26 mouse cellular contexts compared by ENCODE assay signal in genomic region chr11:35704927-35705326, GRCm38 (mm10).
DNase-seq lines count a peak whose midpoint lies in the region; ATAC-seq and TF ChIP-seq lines count a peak whose summit lies in the region.
"Had no signal": no experiment of that assay in that cellular context is flagged by ENCODE, and none has a peak within 500 bp of the region (broad histone marks: within the 10 kb centered on the region; RNA-seq: fewer than 3 reads in every experiment).

No protein-coding gene starts in this region.

- H3K27ac ChIP-seq in hindbrain, postnatal 0 days = no peak overlapping the region
- H3K27ac ChIP-seq in hindbrain, embryonic 13.5 days = no peak overlapping the region
- no peak overlapping the region for H3K27ac ChIP-seq in liver, embryonic 14.5 days
- H3K27ac ChIP-seq in stomach, postnatal 0 days (replicated peaks) = no peak overlapping the region
- H3K27ac ChIP-seq: embryonic facial prominence, embryonic 10.5 days; embryonic facial prominence, embryonic 15.5 days; forebrain, embryonic 12.5 days; kidney, embryonic 15.5 days; limb, embryonic 13.5 days; liver, embryonic 13.5 days; lung, embryonic 15.5 days; midbrain, embryonic 13.5 days; neural tube, embryonic 15.5 days; stomach, embryonic 15.5 days had no signal

- H3K4me3 ChIP-seq in hindbrain, postnatal 0 days (ENCODE audit: low read length) = no peak overlapping the region
- H3K4me3 ChIP-seq in hindbrain, embryonic 13.5 days = no peak overlapping the region
- H3K4me3 ChIP-seq in liver, embryonic 14.5 days (ENCODE audit: insufficient read depth in 1 of 2, low read depth in 2 of 2, low read length in 2 of 2) = no peak overlapping the region
- no peak overlapping the region for H3K4me3 ChIP-seq in E14TG2a.4 (replicated peaks; ENCODE audit: low read length)
- H3K4me3 ChIP-seq in stomach, postnatal 0 days (ENCODE audit: low read depth, low read length) = no peak overlapping the region
- H3K4me3 ChIP-seq: embryonic facial prominence, embryonic 10.5 days; embryonic facial prominence, embryonic 15.5 days; forebrain, embryonic 12.5 days; kidney, embryonic 15.5 days; limb, embryonic 13.5 days; liver, embryonic 13.5 days; lung, embryonic 15.5 days; midbrain, embryonic 13.5 days; neural tube, embryonic 15.5 days; stomach, embryonic 15.5 days had no signal

- no peak for DNase-seq in hindbrain, postnatal 0 days (ENCODE audit: low spot score)
- no peak for DNase-seq in liver, embryonic 14.5 days (ENCODE audit: low read depth in 3 of 3, low spot score in 3 of 3)
- no peak for DNase-seq in liver
- no peak for DNase-seq in stomach, postnatal 0 days (ENCODE audit: low spot score)
- DNase-seq in thymus, adult 18-20 months = no peak
- DNase-seq: adrenal gland, postnatal 10 days; cerebellum, adult 8-10 months; forebrain, postnatal 0 days; heart, postnatal 14 days; kidney, adult 18-20 months; kidney, postnatal 36 days; liver, embryonic 13.5 days; retina, postnatal 1 day; right cerebral cortex, postnatal 25 days; thymus, postnatal 25 days had no signal

- peak; percentile 19; the same call in 1 of the 2 replicates for TF ChIP-seq CTCF in hindbrain, postnatal 0 days (IDR thresholded peaks at IDR 0.05; ENCODE audit: low read depth)
- TF ChIP-seq CTCF in liver, embryonic 14.5 days (IDR thresholded peaks at IDR 0.05; ENCODE audit: low read depth) = peak; percentile 8; the same call in 1 of the 2 replicates
- peak; percentile 51 for TF ChIP-seq CTCF in E14TG2a.4 (conservative IDR thresholded peaks at IDR 0.05; ENCODE audit: low read length)
- TF ChIP-seq CTCF in stomach, postnatal 0 days (IDR thresholded peaks at IDR 0.05; ENCODE audit: low read depth) = peak; percentile 36; the same call in 1 of the 2 replicates

- no peaks in the 10 kb centered on the region for H3K27me3 ChIP-seq in hindbrain, postnatal 0 days (ENCODE audit: insufficient read depth, low read length)
- no peaks in the 10 kb centered on the region for H3K27me3 ChIP-seq in hindbrain, embryonic 13.5 days
- H3K27me3 ChIP-seq in liver, embryonic 14.5 days (ENCODE audit: control insufficient read depth, insufficient read depth, low read length) = no peaks in the 10 kb centered on the region
- H3K27me3 ChIP-seq in E14TG2a.4 (ENCODE audit: insufficient read depth, low read length) = peaks cover 18% of the 10 kb centered on the region
- H3K27me3 ChIP-seq in stomach, postnatal 0 days (ENCODE audit: control insufficient read depth, insufficient read depth, low read length) = no peaks in the 10 kb centered on the region
- H3K27me3 ChIP-seq: embryonic facial prominence, embryonic 15.5 days; forebrain, embryonic 12.5 days; kidney, embryonic 15.5 days; limb, embryonic 13.5 days; liver, embryonic 13.5 days; lung, embryonic 15.5 days; midbrain, embryonic 13.5 days; neural tube, embryonic 15.5 days; stomach, embryonic 15.5 days had no signal

- H3K36me3 ChIP-seq in hindbrain, postnatal 0 days (ENCODE audit: insufficient read depth, low read length) = no peaks in the 10 kb centered on the region
- peaks cover 23% of the 10 kb centered on the region for H3K36me3 ChIP-seq in hindbrain, embryonic 13.5 days
- H3K36me3 ChIP-seq in liver, embryonic 14.5 days (replicated peaks; ENCODE audit: control insufficient read depth, insufficient read depth, low read depth) = no peaks in the 10 kb centered on the region
- H3K36me3 ChIP-seq in E14TG2a.4 (ENCODE audit: insufficient read depth, low read length) = no peaks in the 10 kb centered on the region
- H3K36me3 ChIP-seq in stomach, postnatal 0 days (ENCODE audit: control insufficient read depth, insufficient read depth, low read length) = no peaks in the 10 kb centered on the region
- H3K36me3 ChIP-seq: forebrain, embryonic 12.5 days had no signal

- H3K4me2 ChIP-seq in hindbrain, postnatal 0 days (ENCODE audit: low read depth, low read length) = no peak overlapping the region
- no peak overlapping the region for H3K4me2 ChIP-seq in hindbrain, embryonic 13.5 days
- H3K4me2 ChIP-seq in liver, embryonic 14.5 days (ENCODE audit: low read depth) = no peak overlapping the region
- H3K4me2 ChIP-seq in stomach, postnatal 0 days (replicated peaks; ENCODE audit: low read depth) = no peak overlapping the region
- H3K4me2 ChIP-seq: embryonic facial prominence, embryonic 15.5 days; forebrain, embryonic 12.5 days; kidney, embryonic 15.5 days; limb, embryonic 13.5 days; liver, embryonic 13.5 days; lung, embryonic 15.5 days; midbrain, embryonic 13.5 days; neural tube, embryonic 15.5 days; stomach, embryonic 15.5 days had no signal

- no peaks in the 10 kb centered on the region for H3K9me3 ChIP-seq in hindbrain, postnatal 0 days (ENCODE audit: low read length)
- no peaks in the 10 kb centered on the region; the same call in 1 of the 2 replicates for H3K9me3 ChIP-seq in hindbrain, embryonic 13.5 days
- H3K9me3 ChIP-seq in liver, embryonic 14.5 days (ENCODE audit: control insufficient read depth, low read length) = no peaks in the 10 kb centered on the region
- H3K9me3 ChIP-seq in E14TG2a.4 (ENCODE audit: low read length) = peaks cover 5% of the 10 kb centered on the region; the same call in 1 of the 2 replicates
- H3K9me3 ChIP-seq in stomach, postnatal 0 days (ENCODE audit: control insufficient read depth, low read length) = no peaks in the 10 kb centered on the region
- H3K9me3 ChIP-seq: embryonic facial prominence, embryonic 15.5 days; lung, embryonic 15.5 days; midbrain, embryonic 13.5 days; stomach, embryonic 15.5 days had no signal

- WGBS in hindbrain, postnatal 0 days = 95% methylated on average over 5 of the region's 5 CpGs
- WGBS in hindbrain, embryonic 13.5 days = 96% methylated on average over 5 of the region's 5 CpGs
- 77% methylated on average over 5 of the region's 5 CpGs for WGBS in liver, embryonic 14.5 days (ENCODE audit: insufficient replicate concordance)
- WGBS in stomach, postnatal 0 days = 89% methylated on average over 5 of the region's 5 CpGs

- no peaks in the 10 kb centered on the region for H3K4me1 ChIP-seq in hindbrain, postnatal 0 days (ENCODE audit: insufficient read depth, low read length)
- no peaks in the 10 kb centered on the region for H3K4me1 ChIP-seq in hindbrain, embryonic 13.5 days (replicated peaks)
- no peaks in the 10 kb centered on the region for H3K4me1 ChIP-seq in liver, embryonic 14.5 days (replicated peaks; ENCODE audit: control insufficient read depth in 2 of 2, insufficient read depth in 2 of 2, low read length in 1 of 2)
- H3K4me1 ChIP-seq in E14TG2a.4 (replicated peaks; ENCODE audit: low read depth, low read length) = peaks cover 46% of the 10 kb centered on the region
- no peaks in the 10 kb centered on the region for H3K4me1 ChIP-seq in stomach, postnatal 0 days (replicated peaks; ENCODE audit: control insufficient read depth, insufficient read depth)
- H3K4me1 ChIP-seq: embryonic facial prominence, embryonic 15.5 days; forebrain, embryonic 12.5 days; kidney, embryonic 15.5 days; limb, embryonic 13.5 days; liver, embryonic 13.5 days; lung, embryonic 15.5 days; midbrain, embryonic 13.5 days; neural tube, embryonic 15.5 days; stomach, embryonic 15.5 days had no signal

- ATAC-seq in hindbrain, postnatal 0 days = no peak
- no peak for ATAC-seq in hindbrain, embryonic 13.5 days (ENCODE audit: low FRiP score)
- ATAC-seq in liver, embryonic 14.5 days (ENCODE audit: insufficient read depth) = no peak
- ATAC-seq in stomach, postnatal 0 days (ENCODE audit: low FRiP score, low TSS enrichment) = no peak
- ATAC-seq: forebrain, postnatal 0 days; midbrain, embryonic 13.5 days had no signal

- no peak overlapping the region for H3K9ac ChIP-seq in hindbrain, postnatal 0 days (replicated peaks; ENCODE audit: low read length)
- H3K9ac ChIP-seq in hindbrain, embryonic 13.5 days = no peak overlapping the region
- no peak overlapping the region for H3K9ac ChIP-seq in liver, embryonic 14.5 days (replicated peaks)
- no peak overlapping the region for H3K9ac ChIP-seq in stomach, postnatal 0 days (ENCODE audit: low read length)
- H3K9ac ChIP-seq: embryonic facial prominence, embryonic 15.5 days; forebrain, embryonic 12.5 days; forebrain, postnatal 0 days; kidney, embryonic 15.5 days; limb, embryonic 13.5 days; liver, embryonic 13.5 days; lung, embryonic 15.5 days; midbrain, embryonic 13.5 days; neural tube, embryonic 15.5 days; stomach, embryonic 15.5 days had no signal

- no peak for TF ChIP-seq EP300 in liver, embryonic 14.5 days (IDR thresholded peaks at IDR 0.05; ENCODE audit: low read depth)
- no peak for TF ChIP-seq EP300 in stomach, postnatal 0 days (optimal IDR thresholded peaks at IDR 0.05)
